Mouse (Mus musculus) liver, adult 2 months (tissue): ENCODE results near the gene Fbxo33.

Experiments used
- CTCF ChIP-seq: fragments of 200-500 bp; IDR thresholded peaks from 2 replicates; pipeline ENCODE4 v1.5.1; 2011; ENCODE audit warnings: low read depth, low read length, control low read depth
- POLR2A ChIP-seq: fragments of 200-500 bp; IDR thresholded peaks from 2 replicates; pipeline ENCODE4 v1.6.1; 2011; ENCODE audit warnings: low read length, control low read depth; ENCODE audit not compliant: insufficient read depth; ENCODE audit errors: extremely low read depth

GRCm38 (mm10) chr12:59195941-59196340 lies 23.6 kb downstream of the Fbxo33 start:
- no peak for TF ChIP-seq POLR2A
- TF ChIP-seq CTCF, result no peak
